In genomic region chr19:7234537-7235221, GRCm38 (mm10) we compare ENCODE assay signal across 8 mouse cellular contexts. TPM values are rescaled to one million over a fixed set of nuclear protein-coding genes. Genes with fewer than 3 reads are reported as not detected.
A peak's percentile ranks its signal among the peaks of the same experiment; 100 is the strongest.
DNase-seq lines count a peak whose midpoint lies in the region; ATAC-seq lines count a peak whose summit lies in the region.

No protein-coding gene starts in this region.

- 54% methylated on average over 8 of the region's 8 CpGs for WGBS in embryonic facial prominence, embryonic 13.5 days
- 60% methylated on average over 8 of the region's 8 CpGs for WGBS in kidney, embryonic 15.5 days

- H3K9me3 ChIP-seq in embryonic facial prominence, embryonic 13.5 days = no peaks in the 10 kb centered on the region
- no peaks in the 10 kb centered on the region for H3K9me3 ChIP-seq in kidney, embryonic 15.5 days (replicated peaks)

- peaks cover 53% of the 10 kb centered on the region for H3K36me3 ChIP-seq in embryonic facial prominence, embryonic 13.5 days
- H3K36me3 ChIP-seq in kidney, embryonic 15.5 days = peaks cover 66% of the 10 kb centered on the region

- peaks cover 5% of the 10 kb centered on the region for H3K4me1 ChIP-seq in embryonic facial prominence, embryonic 13.5 days
- peaks cover 25% of the 10 kb centered on the region for H3K4me1 ChIP-seq in kidney, embryonic 15.5 days

- H3K9ac ChIP-seq in embryonic facial prominence, embryonic 13.5 days = no peak overlapping the region
- no peak overlapping the region for H3K9ac ChIP-seq in kidney, embryonic 15.5 days

- DNase-seq in 416B (ENCODE audit: low read depth) = peak; percentile 77
- peak; percentile 83 to 87 for DNase-seq in adrenal gland, postnatal 36 days
- peak; percentile 81 for DNase-seq in heart, adult 8-10 months (ENCODE audit: low spot score)
- peak; percentile 64 for DNase-seq in liver
- peak; percentile 87 for DNase-seq in naive thymus-derived CD4-positive, alpha-beta T cell, adult 2 months (ENCODE audit: low read depth)
- peak; percentile 73 to 86 for DNase-seq in spleen, postnatal 4 days (ENCODE audit: low spot score in 2 of 2)

- H3K27me3 ChIP-seq in embryonic facial prominence, embryonic 13.5 days = no peaks in the 10 kb centered on the region
- H3K27me3 ChIP-seq in kidney, embryonic 15.5 days = no peaks in the 10 kb centered on the region

- no peak overlapping the region for H3K4me3 ChIP-seq in embryonic facial prominence, embryonic 13.5 days
- no peak overlapping the region for H3K4me3 ChIP-seq in kidney, embryonic 15.5 days (replicated peaks)

- H3K27ac ChIP-seq in embryonic facial prominence, embryonic 13.5 days = no peak overlapping the region
- H3K27ac ChIP-seq in kidney, embryonic 15.5 days = no peak overlapping the region

- ATAC-seq in embryonic facial prominence, embryonic 13.5 days (ENCODE audit: insufficient number of reproducible peaks, insufficient read depth, low FRiP score, low TSS enrichment, low read depth) = peak; percentile 71
- ATAC-seq in kidney, embryonic 15.5 days (replicated peaks; ENCODE audit: low FRiP score) = peak; percentile 64

- H3K4me2 ChIP-seq in embryonic facial prominence, embryonic 13.5 days = no peak overlapping the region
- H3K4me2 ChIP-seq in kidney, embryonic 15.5 days = no peak overlapping the region

RNA-seq across cellular contexts. Expression of gene Naa40, which starts 6.3 kb away (rescaled TPM):
- total RNA-seq in adrenal gland, postnatal 36 days (2021) = 10 to 100 TPM; 18.6 to 25.6 TPM
- polyA plus RNA-seq in embryonic facial prominence, embryonic 13.5 days (2015; fragmentation: Nextera tagmentation; extraction: Ambion mirVana) = 56.9 and 57.1 TPM in 2 replicates
- 10 to 100 TPM; 11.7 to 21.1 (median 17.1) TPM for total RNA-seq in heart, adult 8-10 months (2022)
- polyA plus RNA-seq in kidney, embryonic 15.5 days (2015; fragmentation: Nextera tagmentation; extraction: Ambion mirVana) = 74.6 and 75.3 TPM in 2 replicates

RNA-seq across cellular contexts. Expression of gene Cox8a, which starts 17.3 kb away (rescaled TPM):
- total RNA-seq in adrenal gland, postnatal 36 days (2021) = 1,000 to 10,000 TPM; 1,022 to 1,091 TPM
- polyA plus RNA-seq in embryonic facial prominence, embryonic 13.5 days (2015; fragmentation: Nextera tagmentation; extraction: Ambion mirVana) = 789 and 891 TPM in 2 replicates
- 100 to 1,000 TPM; 406 to 459 (median 432) TPM for total RNA-seq in heart, adult 8-10 months (2022)
- polyA plus RNA-seq in kidney, embryonic 15.5 days (2015; fragmentation: Nextera tagmentation; extraction: Ambion mirVana) = 1,089 and 1,191 TPM in 2 replicates

RNA-seq across cellular contexts. Expression of gene Otub1, which starts 28.6 kb away (rescaled TPM):
- 100 to 1,000 TPM; 118 to 130 TPM for total RNA-seq in adrenal gland, postnatal 36 days (2021)
- 205 and 228 TPM in 2 replicates for polyA plus RNA-seq in embryonic facial prominence, embryonic 13.5 days (2015; fragmentation: Nextera tagmentation; extraction: Ambion mirVana)
- 10 to 100 TPM; 62.2 to 71.6 (median 68.0) TPM for total RNA-seq in heart, adult 8-10 months (2022)
- polyA plus RNA-seq in kidney, embryonic 15.5 days (2015; fragmentation: Nextera tagmentation; extraction: Ambion mirVana) = 206 and 224 TPM in 2 replicates

RNA-seq across cellular contexts. Expression of gene Rcor2, which starts 32.4 kb away (rescaled TPM):
- total RNA-seq in adrenal gland, postnatal 36 days (2021) = 1 to 10 TPM; 2.0 to 4.4 TPM
- polyA plus RNA-seq in embryonic facial prominence, embryonic 13.5 days (2015; fragmentation: Nextera tagmentation; extraction: Ambion mirVana) = 25.2 and 30.6 TPM in 2 replicates
- total RNA-seq in heart, adult 8-10 months (2022) = 10 to 100 TPM in 1 of 4 experiments, 1 to 10 TPM in 3; 5.5 to 12.7 (median 7.3) TPM
- polyA plus RNA-seq in kidney, embryonic 15.5 days (2015; fragmentation: Nextera tagmentation; extraction: Ambion mirVana) = 15.9 and 16.0 TPM in 2 replicates
